Comparison of ENCODE assay signal across 8 mouse cellular contexts in the genomic region with DNA sequence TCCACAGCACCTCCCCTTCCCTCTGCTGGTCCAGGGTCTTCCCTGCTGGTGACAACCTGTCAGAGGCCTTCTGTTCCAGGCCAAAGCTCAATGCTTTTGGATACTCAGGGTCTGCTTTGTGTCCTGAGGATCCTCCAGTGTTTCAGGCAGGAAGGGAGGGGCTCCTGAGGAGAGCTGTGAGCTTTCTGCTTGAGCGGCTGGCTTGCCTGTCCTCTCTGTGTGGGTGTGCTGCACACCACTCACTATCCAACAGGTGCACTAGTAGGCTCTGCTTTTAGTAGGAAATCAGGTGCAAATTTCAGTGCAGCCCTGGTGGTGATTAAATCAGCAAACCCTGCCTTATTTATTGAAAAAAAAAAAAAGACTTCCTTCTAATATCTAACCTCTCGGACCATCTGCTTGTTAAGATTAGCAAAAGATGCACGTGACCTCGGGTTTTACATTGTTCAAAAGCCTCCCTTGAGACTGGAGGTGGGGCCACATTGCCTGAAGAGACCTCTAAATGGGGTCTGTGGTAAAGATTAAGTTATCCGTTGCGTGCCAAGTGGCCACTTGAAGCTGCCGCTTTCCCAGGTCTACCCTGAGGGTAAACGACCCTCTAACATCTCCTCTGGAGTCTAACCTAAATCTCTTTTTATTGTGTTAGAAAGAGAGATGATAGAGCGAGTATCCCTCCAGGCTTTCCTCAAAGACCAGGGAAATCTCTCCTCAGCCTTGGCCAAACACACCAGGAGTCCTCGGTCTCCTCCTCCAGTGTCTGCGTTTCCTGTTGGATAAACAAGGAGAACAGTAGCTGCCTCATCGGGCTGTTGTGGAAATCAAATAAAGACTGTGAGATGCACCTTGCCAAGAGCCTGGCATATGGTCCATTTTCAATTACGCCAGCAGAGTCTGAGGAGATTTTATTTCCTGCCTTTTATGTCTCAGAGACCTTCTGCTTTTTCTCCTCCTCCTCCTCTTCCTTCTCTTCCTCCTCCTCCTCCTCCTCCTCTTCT. TPM values are rescaled to one million over a fixed set of nuclear protein-coding genes. Genes with fewer than 3 reads are reported as not detected.
DNase-seq lines count a peak whose midpoint lies in the region; ATAC-seq and TF ChIP-seq lines count a peak whose summit lies in the region.

No protein-coding gene starts in this region.

- peak; percentile 44; the same call in 1 of the 2 replicates for ATAC-seq in forebrain, embryonic 15.5 days (replicated peaks)
- peak; percentile 61 for ATAC-seq in megakaryocyte-erythroid progenitor cell, adult 5-6 weeks (replicated peaks; ENCODE audit: low FRiP score, low TSS enrichment, poor library complexity, severe bottlenecking)
- no peak for ATAC-seq in liver, postnatal 0 days

- no peak for DNase-seq in heart, embryonic 10.5 days (ENCODE audit: low spot score)
- DNase-seq in heart, postnatal 4 days, result no peak
- peak; percentile 93 for DNase-seq in R1 (ENCODE audit: low read depth, low spot score)
- no peak for DNase-seq in natural killer cell, adult 2 months (ENCODE audit: low spot score in 2 of 2)
- no peak for DNase-seq in gastrocnemius, adult 18-20 months (ENCODE audit: low spot score)
- no peak for DNase-seq in liver, postnatal 0 days

- H3K4me2 ChIP-seq in forebrain, embryonic 15.5 days (replicated peaks), result peak overlapping the region; percentile 15; the same call in 1 of the 2 replicates
- H3K4me2 ChIP-seq in liver, postnatal 0 days (ENCODE audit: low read depth, low read length), result no peak overlapping the region

- 16% methylated on average over 13 of the region's 13 CpGs for WGBS in heart, embryonic 10.5 days
- 12% methylated on average over 13 of the region's 13 CpGs for WGBS in forebrain, embryonic 15.5 days
- WGBS in liver, postnatal 0 days (ENCODE audit: insufficient replicate concordance), result 38% methylated on average over 13 of the region's 13 CpGs

- peaks cover 5% of the 10 kb centered on the region for H3K36me3 ChIP-seq in heart, embryonic 10.5 days
- H3K36me3 ChIP-seq in forebrain, embryonic 15.5 days, result 0 out of 2 replicates have a peak, but pooled peaks cover 4% of the 10 kb centered on the region
- no peaks in the 10 kb centered on the region for H3K36me3 ChIP-seq in liver, postnatal 0 days (replicated peaks; ENCODE audit: insufficient read depth, low read length)

- no peak for TF ChIP-seq EP300 in liver, postnatal 0 days (IDR thresholded peaks at IDR 0.05; ENCODE audit: low read depth)

- peaks cover 60% of the 10 kb centered on the region for H3K4me1 ChIP-seq in heart, embryonic 10.5 days
- peaks cover 41% of the 10 kb centered on the region for H3K4me1 ChIP-seq in forebrain, embryonic 15.5 days
- peaks cover under 1% of the 10 kb centered on the region for H3K4me1 ChIP-seq in liver, postnatal 0 days (ENCODE audit: insufficient read depth)

- H3K27ac ChIP-seq in heart, embryonic 10.5 days, result peak overlapping the region; percentile 77
- peak overlapping the region; percentile 89 for H3K27ac ChIP-seq in forebrain, embryonic 15.5 days (replicated peaks)
- H3K27ac ChIP-seq in liver, postnatal 0 days (ENCODE audit: low read depth), result no peak overlapping the region

- H3K4me3 ChIP-seq in heart, embryonic 10.5 days, result peak overlapping the region; percentile 3; the same call in 1 of the 2 replicates
- no peak overlapping the region for H3K4me3 ChIP-seq in forebrain, embryonic 15.5 days
- no peak overlapping the region for H3K4me3 ChIP-seq in liver, postnatal 0 days (ENCODE audit: low read depth, low read length)

- no peaks in the 10 kb centered on the region for H3K27me3 ChIP-seq in heart, embryonic 10.5 days (ENCODE audit: insufficient read depth, poor library complexity, severe bottlenecking)
- no peaks in the 10 kb centered on the region for H3K27me3 ChIP-seq in forebrain, embryonic 15.5 days
- peaks cover 7% of the 10 kb centered on the region; the same call in 1 of the 2 replicates for H3K27me3 ChIP-seq in liver, postnatal 0 days (ENCODE audit: insufficient read depth, low read length)

- no peak for TF ChIP-seq CTCF in liver, postnatal 0 days (IDR thresholded peaks at IDR 0.05; ENCODE audit: low read depth)

- H3K9ac ChIP-seq in forebrain, embryonic 15.5 days (replicated peaks), result no peak overlapping the region
- H3K9ac ChIP-seq in liver, postnatal 0 days (replicated peaks), result no peak overlapping the region

- no peaks in the 10 kb centered on the region for H3K9me3 ChIP-seq in heart, embryonic 10.5 days
- no peaks in the 10 kb centered on the region for H3K9me3 ChIP-seq in forebrain, embryonic 15.5 days
- H3K9me3 ChIP-seq in liver, postnatal 0 days (ENCODE audit: low read length), result no peaks in the 10 kb centered on the region

RNA-seq across cellular contexts. Expression of a gene that starts 42.5 kb away (rescaled TPM):
- 15.1 and 17.9 TPM in 2 replicates for polyA plus RNA-seq in heart, embryonic 10.5 days (2016; fragmentation: Nextera tagmentation; extraction: Ambion mirVana)
- 10 to 100 TPM; 39.5 to 40.0 TPM for total RNA-seq in heart, postnatal 4 days (2021)
- 39.2 and 43.4 TPM in 2 replicates for polyA plus RNA-seq in forebrain, embryonic 15.5 days (2015; fragmentation: Nextera tagmentation; extraction: Ambion mirVana)
- total RNA-seq in megakaryocyte-erythroid progenitor cell, adult 5-6 weeks (2014; fragmentation: Nextera tagmentation), result 1.7 and 2.3 TPM in 2 replicates
- 0.19 and 2.8 TPM in 2 replicates for total RNA-seq in megakaryocyte-erythroid progenitor cell, adult 5-6 weeks (2017)
- 100 to 1,000 TPM in 1 of 2 experiments, 10 to 100 TPM in 1; 95.6 to 121 TPM for total RNA-seq in gastrocnemius, adult 18-20 months (2021)
- polyA plus RNA-seq in liver, postnatal 0 days (2015; fragmentation: Nextera tagmentation; extraction: Ambion mirVana), result 1.2 and 1.6 TPM in 2 replicates

Comparison
In these comparisons a context has a peak if more than half of its experiments do, and no peak if none do; other contexts are left out.
1. RNA of a gene that starts 42.5 kb away (total RNA-seq): 95.6 to 121 TPM in gastrocnemius, adult 18-20 months and 39.5 to 40.0 TPM in heart, postnatal 4 days; 0.19 to 2.8 TPM in megakaryocyte-erythroid progenitor cell, adult 5-6 weeks; every median in the first group is over 10 times any median in the second.